Mouse (Mus musculus) megakaryocyte, embryonic 14.5 days (primary cell): ENCODE measurements around the gene H2-DMb1. TPM values are rescaled to one million over a fixed set of nuclear protein-coding genes. Genes with fewer than 3 reads are reported as not detected.
A peak's percentile ranks its signal among the peaks of the same experiment; 100 is the strongest.
"Not testable (repeated sequence)": the region's sequence is repeated elsewhere in the genome, so short reads cannot be mapped to it uniquely, and the experiment has no call there.

ENCODE experiments used
- H3K27me3 ChIP-seq: replicated peaks from 2 replicates; pipeline ENCODE3; 2012; ENCODE audit warnings: inconsistent platforms
- H3K36me3 ChIP-seq: replicated peaks from 2 replicates; pipeline ENCODE3; 2012; ENCODE audit warnings: low read length, inconsistent platforms, mixed read lengths
- H3K4me1 ChIP-seq: 2 replicates; pipeline ENCODE4 v1.6.1; 2012; ENCODE audit warnings: inconsistent platforms
- H3K4me3 ChIP-seq: replicated peaks from 2 replicates; pipeline ENCODE3; 2012; ENCODE audit warnings: moderate library complexity, mild to moderate bottlenecking, inconsistent platforms
- H3K9me3 ChIP-seq: 2 replicates; pipeline ENCODE4 v1.6.1; 2012; ENCODE audit warnings: inconsistent platforms
- FLI1 ChIP-seq: IDR thresholded peaks from 2 replicates; pipeline ENCODE4 v1.6.1; 2012; ENCODE audit warnings: low read length, inconsistent platforms, mixed read lengths
- GATA1 ChIP-seq: IDR thresholded peaks from 3 replicates; pipeline ENCODE4 v1.6.1; 2012; ENCODE audit warnings: mixed read lengths, low read length, inconsistent platforms, borderline replicate concordance
- polyA plus RNA-seq: library from polyadenylated mRNA; stranded (reverse); fragments of >175 nt; gene quantifications from 2 replicates; pipeline ENCODE4 v1.2.3, GENCODE M21; 2012; ENCODE audit warnings: low replicate concordance; ENCODE audit not compliant: insufficient read depth

H2-DMb1 gene
- polyA plus RNA-seq, 1 experiment = 1.1 TPM

- H3K4me1 ChIP-seq = peaks cover 42% of the 10 kb centered on the region
- TF ChIP-seq FLI1 = no peak
- no peak for TF ChIP-seq GATA1
- H3K36me3 ChIP-seq = peaks cover 4% of the 10 kb centered on the region
- no peaks in the 10 kb centered on the region for H3K9me3 ChIP-seq
- H3K4me3 ChIP-seq = peak within 1 kb of the TSS; percentile 73
- H3K27me3 ChIP-seq = peaks cover 28% of the 10 kb centered on the region
Measured at GRCm38 (mm10) chr17:34143033-34143432, 9.8 kb upstream of the H2-DMb1 start, which contains the start of gene H2-DMb2. Gene H2-DMb2 (plus strand): TSS chr17:34143307.

DNA sequence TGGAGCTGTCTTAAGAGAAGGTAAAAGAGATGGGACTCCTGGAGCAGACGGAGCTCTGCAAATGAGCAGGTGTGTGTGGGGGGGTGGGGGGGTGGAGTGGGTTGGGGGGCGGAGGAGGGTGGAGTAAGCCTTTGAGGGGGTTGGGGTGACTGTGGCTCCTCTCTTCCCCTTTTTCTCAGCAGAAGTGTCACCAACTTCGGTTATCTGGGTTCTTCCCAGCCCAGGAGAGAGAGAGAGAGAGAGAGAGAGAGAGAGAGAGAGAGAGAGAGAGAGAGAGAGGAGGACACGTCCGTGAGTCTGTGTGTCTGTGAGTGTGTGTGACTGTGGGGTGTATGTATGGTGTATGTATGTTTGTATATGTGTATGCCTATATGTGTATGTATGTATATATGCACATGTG lies 9.4 kb upstream of the H2-DMb1 start:
- Histone ChIP-seq H3K4me1 (peaks cover 42% of the 10 kb centered on the region), H3K9me3 (no peaks in the 10 kb centered on the region), H3K36me3 (no peaks in the 10 kb centered on the region), H3K27me3 (peaks cover 25% of the 10 kb centered on the region), H3K4me3 (peak overlapping the region; percentile 73)
- TF ChIP-seq FLI1 (no peak), GATA1 (no peak)

GRCm38 (mm10) chr17:34144221-34144620 lies 8.7 kb upstream of the H2-DMb1 start:
- H3K36me3 ChIP-seq, H3K4me3 ChIP-seq, H3K9me3 ChIP-seq: not testable (repeated sequence)
- Histone ChIP-seq H3K4me1 (peaks cover 42% of the 10 kb centered on the region), H3K27me3 (peaks cover 18% of the 10 kb centered on the region)

DNA sequence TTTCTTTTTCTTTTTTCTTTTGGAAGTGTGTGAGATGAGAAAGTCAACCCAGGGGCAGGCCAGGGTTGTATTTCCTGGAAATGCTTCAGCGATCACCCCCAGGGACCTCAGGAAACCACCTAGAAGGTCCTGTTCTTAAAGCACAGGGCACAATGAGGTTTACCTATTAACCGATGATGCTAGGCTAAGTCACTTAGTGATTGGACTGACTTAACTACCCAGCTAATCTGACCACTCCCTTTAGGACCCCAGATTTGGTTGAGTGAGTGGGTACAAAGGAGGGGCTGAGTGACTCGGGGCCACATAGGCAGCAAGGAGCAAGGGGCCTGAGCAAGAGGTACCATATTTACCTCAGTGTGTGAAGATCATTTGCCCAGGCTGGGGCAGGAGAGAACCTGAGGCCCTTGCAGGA lies 7.9 kb upstream of the H2-DMb1 start:
- no peaks in the 10 kb centered on the region for H3K36me3 ChIP-seq
- peaks cover 12% of the 10 kb centered on the region for H3K27me3 ChIP-seq
- H3K4me1 ChIP-seq = peaks cover 36% of the 10 kb centered on the region
- no peaks in the 10 kb centered on the region for H3K9me3 ChIP-seq
- no peak overlapping the region for H3K4me3 ChIP-seq
- TF ChIP-seq FLI1 (no peak), GATA1 (no peak)

GRCm38 (mm10) chr17:34155534-34155933 lies 2.7 kb downstream of the H2-DMb1 start:
- no peaks in the 10 kb centered on the region for H3K9me3 ChIP-seq
- no peaks in the 10 kb centered on the region for H3K36me3 ChIP-seq
- H3K4me3 ChIP-seq = no peak overlapping the region
- H3K4me1 ChIP-seq = no peaks in the 10 kb centered on the region
- TF ChIP-seq FLI1 = no peak
- TF ChIP-seq GATA1 = no peak
- peaks cover 4% of the 10 kb centered on the region for H3K27me3 ChIP-seq

DNA sequence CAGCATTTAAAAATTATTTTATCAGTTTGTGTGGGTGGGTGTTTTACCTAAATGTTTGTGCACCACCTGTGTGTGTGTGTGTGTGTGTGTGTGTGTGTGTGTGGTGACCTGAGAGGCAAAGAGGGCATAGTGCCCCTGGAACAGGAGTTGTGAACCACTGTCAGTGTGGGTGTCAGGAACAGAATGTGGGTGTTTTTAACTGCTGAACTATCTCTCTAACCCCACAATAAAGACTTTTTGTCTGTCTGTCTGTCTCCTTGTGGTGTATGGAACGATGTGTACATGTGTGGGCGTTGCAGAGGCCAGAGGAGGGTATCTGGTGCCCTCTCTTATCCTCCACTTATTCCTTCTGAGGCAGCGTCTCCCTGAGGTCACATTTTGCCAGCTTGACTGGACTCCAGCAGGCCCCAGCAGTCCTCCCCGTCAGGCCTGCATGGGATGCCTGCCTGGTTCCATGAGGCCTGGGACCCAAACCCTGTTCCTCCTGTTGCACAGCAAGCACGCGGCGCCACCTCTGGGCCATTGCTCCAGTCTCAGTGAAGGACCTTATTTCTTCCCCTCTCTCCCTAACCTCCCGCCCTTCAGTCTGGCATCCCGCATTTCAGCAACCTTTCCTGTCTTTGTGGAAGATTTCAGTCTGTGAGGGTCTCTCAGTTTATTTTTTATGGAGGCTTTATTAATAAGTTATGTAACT lies 11.5 kb downstream of the H2-DMb1 start:
- H3K27me3 ChIP-seq = no peaks in the 10 kb centered on the region
- H3K4me3 ChIP-seq = peak overlapping the region; percentile 10
- H3K36me3 ChIP-seq = no peaks in the 10 kb centered on the region
- peaks cover 29% of the 10 kb centered on the region for H3K4me1 ChIP-seq
- H3K9me3 ChIP-seq = peaks cover 11% of the 10 kb centered on the region
- TF ChIP-seq FLI1 (no peak), GATA1 (no peak)

DNA sequence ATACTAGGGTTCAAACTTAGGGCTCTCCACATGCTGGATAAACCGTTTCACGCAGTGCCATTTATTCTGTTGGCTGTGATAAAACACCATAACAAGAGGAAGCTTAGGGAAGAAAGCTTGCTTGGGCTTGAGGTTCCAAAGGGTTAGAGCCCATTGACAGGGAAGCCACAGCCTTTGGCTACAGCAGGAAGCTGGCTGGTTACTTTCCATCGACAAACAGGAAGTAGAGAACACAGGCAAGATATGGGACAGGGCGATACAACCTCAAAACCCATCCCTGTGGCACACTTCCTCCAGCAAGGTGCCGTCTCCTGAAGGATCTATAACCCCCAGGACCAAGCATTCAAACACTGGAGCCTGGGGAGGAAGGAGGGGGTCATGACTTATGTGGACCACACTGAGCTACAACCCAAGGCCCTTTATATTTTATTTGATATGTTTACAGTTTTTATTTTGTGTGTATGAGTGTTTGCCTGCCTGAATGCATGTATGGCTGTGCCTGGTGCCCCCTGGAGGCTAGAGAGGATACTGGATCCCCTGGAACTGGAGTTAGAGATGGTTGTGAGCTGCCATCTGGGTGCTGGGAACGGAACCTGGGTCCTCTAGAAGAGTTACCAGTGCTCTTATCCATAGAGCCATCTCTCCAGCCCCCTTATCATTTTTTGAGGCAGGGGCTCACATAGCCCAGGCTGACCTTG lies 12.3 kb downstream of the H2-DMb1 start:
- peaks cover 30% of the 10 kb centered on the region for H3K4me1 ChIP-seq
- no peaks in the 10 kb centered on the region for H3K27me3 ChIP-seq
- no peaks in the 10 kb centered on the region for H3K36me3 ChIP-seq
- H3K4me3 ChIP-seq = peak overlapping the region; percentile 50
- TF ChIP-seq FLI1 (peak; percentile 36; the same call in 1 of the 2 replicates), GATA1 (peak; percentile 40; the same call in 1 of the 3 replicates)
- peaks cover 11% of the 10 kb centered on the region for H3K9me3 ChIP-seq

- Histone ChIP-seq H3K4me1 (peaks cover 41% of the 10 kb centered on the region), H3K9me3 (peaks cover 10% of the 10 kb centered on the region), H3K4me3 (no peak overlapping the region), H3K27me3 (peaks cover 3% of the 10 kb centered on the region), H3K36me3 (no peaks in the 10 kb centered on the region)
- TF ChIP-seq FLI1 = no peak
- no peak for TF ChIP-seq GATA1
Measured at GRCm38 (mm10) chr17:34169279-34169678, 16.4 kb downstream of the H2-DMb1 start.

DNA sequence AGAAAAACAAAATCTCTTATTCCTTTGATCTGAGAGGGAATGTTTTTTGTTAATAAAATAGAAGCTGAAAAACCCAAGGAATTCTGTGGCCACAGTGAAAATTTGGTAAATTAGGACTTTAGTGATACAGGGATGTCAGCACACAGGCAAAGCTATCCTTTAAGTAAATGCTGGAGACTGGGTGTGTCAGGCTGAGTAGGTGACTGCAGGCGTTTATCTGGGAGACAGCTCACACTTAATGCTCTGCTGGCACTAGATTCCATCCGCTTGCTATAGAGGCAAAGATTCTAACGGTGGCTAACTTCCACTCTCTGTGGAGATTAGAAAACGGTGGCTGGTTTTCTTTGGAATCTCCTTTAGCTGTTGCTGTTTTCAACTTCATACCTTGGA lies 17.6 kb downstream of the H2-DMb1 start:
- no peaks in the 10 kb centered on the region for H3K36me3 ChIP-seq
- TF ChIP-seq FLI1 = no peak
- no peak for TF ChIP-seq GATA1
- H3K9me3 ChIP-seq = peaks cover 8% of the 10 kb centered on the region
- H3K4me1 ChIP-seq = peaks cover 30% of the 10 kb centered on the region
- peaks cover 3% of the 10 kb centered on the region for H3K27me3 ChIP-seq
- no peak overlapping the region for H3K4me3 ChIP-seq

DNA sequence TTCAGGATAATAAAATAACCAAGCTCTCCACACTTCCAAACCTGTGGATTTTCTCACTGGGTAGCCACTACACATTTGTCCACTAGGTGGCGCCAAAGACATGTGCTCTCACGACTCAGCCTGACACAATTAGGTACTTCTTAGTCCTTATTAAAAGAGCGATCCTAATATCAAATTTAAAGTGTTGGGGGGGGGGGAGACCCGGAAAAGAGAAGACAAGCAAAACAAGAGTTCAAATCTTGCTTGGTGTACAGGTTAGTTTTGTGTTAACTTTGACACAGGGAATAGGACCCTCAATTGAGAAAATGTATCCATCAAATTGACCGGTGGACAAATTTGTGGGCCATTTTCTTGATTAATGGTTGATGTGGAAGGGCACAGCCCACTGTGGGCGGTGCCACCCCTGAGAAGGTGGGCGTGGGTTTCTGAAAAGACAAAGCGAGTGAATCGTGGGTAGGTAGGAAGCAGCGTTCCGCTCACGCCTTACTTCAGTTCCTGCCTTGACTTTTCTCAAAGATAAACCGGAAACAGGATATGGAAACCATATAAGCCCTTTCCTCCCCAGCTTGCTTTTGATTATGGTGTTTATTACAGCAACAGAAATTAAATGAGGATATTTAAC lies 18.1 kb downstream of the H2-DMb1 start:
- peaks cover 6% of the 10 kb centered on the region for H3K27me3 ChIP-seq
- H3K36me3 ChIP-seq = no peaks in the 10 kb centered on the region
- no peak for TF ChIP-seq FLI1
- TF ChIP-seq GATA1 = no peak
- H3K9me3 ChIP-seq = peaks cover 5% of the 10 kb centered on the region
- peaks cover 27% of the 10 kb centered on the region for H3K4me1 ChIP-seq
- H3K4me3 ChIP-seq = peak overlapping the region; percentile 75
